Mouse (Mus musculus) gastrocnemius, adult 2 months (tissue): ENCODE results near the gene Herc1. TPM values are rescaled to one million over a fixed set of nuclear protein-coding genes. Genes with fewer than 3 reads are reported as not detected.
A peak's percentile ranks its signal among the peaks of the same experiment; 100 is the strongest.

Source experiments
- DNase-seq: peaks from one replicate; pipeline ENCODE4 v3.0.0; 2022
- H3K27ac ChIP-seq: fragments of 200-600 bp; 2 replicates; pipeline ENCODE4 v1.8.1; 2022; ENCODE audit warnings: mild to moderate bottlenecking
- H3K4me3 ChIP-seq: fragments of 200-600 bp; 2 replicates; pipeline ENCODE4 v1.8.1; 2022; ENCODE audit warnings: mild to moderate bottlenecking, moderate library complexity
- CTCF ChIP-seq: fragments of 200-600 bp; IDR thresholded peaks from 2 replicates; pipeline ENCODE4 v1.8.1; 2022; ENCODE audit warnings: antibody characterized with exemption, mild to moderate bottlenecking, moderate library complexity
- intact Hi-C: fragments of 180-260 bp; cut with DNase I; formaldehyde crosslinking; loops from one replicate; pipeline ENCODE4 v1.15.1; 2025
- total RNA-seq, 2 experiments: library from RNA; stranded (reverse); gene quantifications; 2 replicates each; pipeline ENCODE4 v1.2.3; 2021

Gene Herc1
- total RNA-seq, 2 experiments from 2014 or later = 33.7 to 38.4 TPM

GRCm38 (mm10) chr9:66517746-66518145 lies 167.5 kb downstream of the Herc1 start:
- intact Hi-C loops = loop anchor here (10.0 kb wide), 1 partner anchor 187 kb away; no protein-coding TSS in a partner anchor
- no peak for TF ChIP-seq CTCF
- DNase-seq = no peak
- Histone ChIP-seq H3K27ac (peak overlapping the region; percentile 60; the same call in 1 of the 2 replicates), H3K4me3 (no peak overlapping the region)

- DNase-seq = no peak
- intact Hi-C loops = loop anchor here (10.0 kb wide), 1 partner anchor 187 kb away; no protein-coding TSS in a partner anchor
- Histone ChIP-seq H3K4me3 (no peak overlapping the region), H3K27ac (peak overlapping the region; percentile 60)
- TF ChIP-seq CTCF = no peak
These were observed 168.0 kb downstream of the Herc1 start for GRCm38 (mm10) chr9:66518251-66518650.

GRCm38 (mm10) chr9:66518901-66519300 lies 168.7 kb downstream of the Herc1 start:
- H3K4me3 ChIP-seq = no peak overlapping the region
- peak overlapping the region; percentile 60 for H3K27ac ChIP-seq
- intact Hi-C loops = loop anchor here (10.0 kb wide), 1 partner anchor 186 kb away; no protein-coding TSS in a partner anchor
- TF ChIP-seq CTCF = no peak
- DNase-seq = no peak

- H3K27ac ChIP-seq = no peak overlapping the region
- no peak for DNase-seq
- intact Hi-C loops = no loop called here
- TF ChIP-seq CTCF = no peak
- H3K4me3 ChIP-seq = no peak overlapping the region
These were observed 170.0 kb downstream of the Herc1 start for GRCm38 (mm10) chr9:66520299-66520698.

GRCm38 (mm10) chr9:66521595-66521994 lies 171.3 kb downstream of the Herc1 start:
- TF ChIP-seq CTCF = no peak
- intact Hi-C loops = no loop called here
- Histone ChIP-seq H3K27ac (no peak overlapping the region), H3K4me3 (no peak overlapping the region)
- DNase-seq = no peak

- intact Hi-C loops = no loop called here
- no peak for TF ChIP-seq CTCF
- H3K27ac ChIP-seq = no peak overlapping the region
- no peak overlapping the region for H3K4me3 ChIP-seq
- DNase-seq = no peak
These were observed 192.5 kb downstream of the Herc1 start for GRCm38 (mm10) chr9:66542785-66543184.

Other genes with a start within 250 kb of the Herc1 start
- gene Snx1, start 223.9 kb upstream of the Herc1 start, total RNA-seq = 10 to 100 TPM; 10.9 to 16.0 TPM
- gene Ciao2a, start 223.8 kb upstream of the Herc1 start, total RNA-seq = 10 to 100 TPM; 43.7 to 52.9 TPM
- 10 to 100 TPM; 24.2 to 38.4 TPM for gene Dapk2, start 192.2 kb upstream of the Herc1 start, total RNA-seq
- gene Fbxl22, start 164.1 kb downstream of the Herc1 start, total RNA-seq = 1 to 10 TPM; 1.7 to 3.1 TPM
- 10 to 100 TPM; 15.0 to 17.1 TPM for gene Usp3, start 242.7 kb downstream of the Herc1 start, total RNA-seq